Mouse (Mus musculus): ENCODE results near the gene Tbl1x.
A peak's percentile ranks its signal among the peaks of the same experiment; 100 is the strongest.

Tbl1x gene

DNA sequence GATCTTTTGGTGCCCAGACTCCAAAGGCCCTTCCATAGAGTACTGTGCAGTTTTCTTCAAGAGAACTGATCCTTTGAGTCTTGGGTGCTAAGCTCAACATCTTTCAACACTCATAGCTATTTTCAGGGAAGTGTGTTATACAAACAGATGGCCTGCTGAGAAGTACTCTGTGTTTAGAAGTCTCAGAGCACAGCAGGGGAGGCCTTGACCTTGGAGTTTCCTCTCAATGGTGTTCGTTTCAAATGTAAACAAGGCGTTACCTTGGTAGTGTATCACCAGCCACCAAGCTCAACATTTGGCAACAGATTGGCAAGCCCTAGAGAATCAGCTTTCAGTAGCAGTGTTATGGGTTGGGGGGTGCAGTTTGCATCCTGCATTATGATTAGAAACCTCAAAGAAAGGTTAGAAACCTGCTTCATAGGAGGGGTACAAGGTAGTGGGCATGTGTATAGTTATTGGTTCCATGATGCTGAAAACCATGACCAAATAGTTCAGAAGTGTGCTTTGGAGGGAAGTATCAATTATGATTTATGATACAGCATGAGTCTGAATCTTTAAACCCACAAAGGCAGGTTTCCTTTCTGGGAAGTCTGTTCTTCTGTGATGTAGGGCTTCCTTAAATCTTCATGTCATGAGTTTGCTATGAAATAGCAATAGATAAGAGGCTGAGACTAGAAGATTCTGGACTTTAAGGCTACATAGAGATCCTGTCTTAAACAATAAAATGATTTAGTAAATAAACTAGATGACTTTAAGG, 98.3 kb downstream of the Tbl1x start:
- DNase-seq (ENCODE audit: low read depth, low spot score) = peak; percentile 5

DNA sequence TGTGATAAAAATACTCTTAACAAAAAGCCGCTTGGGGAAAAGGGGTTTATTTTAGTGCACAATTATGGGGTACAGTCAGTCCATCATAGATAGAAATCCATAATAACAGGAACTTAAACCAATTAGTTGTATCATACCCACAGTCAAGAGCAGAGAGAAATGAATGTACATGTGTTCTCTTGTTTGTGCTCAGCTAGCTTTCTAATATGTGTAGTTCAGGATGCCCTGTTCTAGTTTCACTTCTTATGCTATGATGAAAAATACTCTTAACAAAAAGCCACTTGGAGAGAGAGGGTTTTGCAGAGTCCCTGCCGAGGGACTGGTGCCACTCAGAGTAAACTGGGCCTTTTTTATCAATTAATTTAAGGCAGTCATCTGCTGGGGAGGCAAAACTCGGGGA, 101.1 kb downstream of the Tbl1x start:
- DNase-seq (ENCODE audit: low read depth, low spot score) = no peak

DNA sequence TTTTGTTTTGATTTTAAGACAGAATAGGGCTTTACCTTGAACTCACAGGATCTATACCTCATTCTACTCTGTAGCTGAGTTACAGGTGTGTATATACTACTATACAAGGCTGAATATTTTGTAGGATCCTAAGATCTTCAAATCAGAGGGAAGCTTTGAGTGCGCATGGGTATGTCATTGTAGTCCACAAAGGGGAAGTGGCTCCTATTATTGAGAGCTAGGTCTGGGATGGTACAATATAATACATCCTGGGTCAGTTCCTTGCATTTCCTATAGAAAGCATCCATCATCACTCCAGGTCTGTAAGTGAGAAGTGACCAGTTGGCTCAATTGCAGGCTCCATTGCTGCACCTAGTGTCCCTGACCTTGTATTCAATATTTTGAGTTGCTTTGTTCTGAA, 102.2 kb downstream of the Tbl1x start:
- no peak for DNase-seq (ENCODE audit: low read depth, low spot score)

DNA sequence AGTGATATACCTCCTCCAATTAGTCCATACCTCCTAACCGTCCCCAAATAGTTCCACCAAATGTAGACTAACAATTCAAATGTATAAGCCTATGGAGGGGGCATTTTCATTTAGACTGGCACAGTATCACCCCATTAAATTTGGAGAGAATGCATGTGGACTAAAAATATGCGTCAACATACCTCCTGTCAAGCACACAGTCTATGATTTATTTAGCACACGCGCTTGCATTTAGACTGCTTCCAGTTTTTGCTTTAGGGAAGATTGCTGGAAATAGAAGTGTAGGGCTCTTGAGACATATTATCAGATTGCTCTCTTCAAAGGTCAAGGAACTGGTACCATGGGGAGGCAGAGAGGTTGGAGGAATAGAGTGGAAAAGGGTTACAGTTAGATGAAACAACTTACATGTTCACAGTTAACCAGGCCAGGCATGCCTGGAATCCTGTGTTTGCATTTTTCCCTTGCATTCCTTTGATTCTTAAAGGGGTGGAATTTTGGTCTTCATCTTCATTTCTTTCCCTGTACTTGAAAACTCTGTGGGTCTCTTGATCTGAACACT, 105.0 kb downstream of the Tbl1x start:
- DNase-seq (ENCODE audit: low read depth, low spot score) = no peak

DNA sequence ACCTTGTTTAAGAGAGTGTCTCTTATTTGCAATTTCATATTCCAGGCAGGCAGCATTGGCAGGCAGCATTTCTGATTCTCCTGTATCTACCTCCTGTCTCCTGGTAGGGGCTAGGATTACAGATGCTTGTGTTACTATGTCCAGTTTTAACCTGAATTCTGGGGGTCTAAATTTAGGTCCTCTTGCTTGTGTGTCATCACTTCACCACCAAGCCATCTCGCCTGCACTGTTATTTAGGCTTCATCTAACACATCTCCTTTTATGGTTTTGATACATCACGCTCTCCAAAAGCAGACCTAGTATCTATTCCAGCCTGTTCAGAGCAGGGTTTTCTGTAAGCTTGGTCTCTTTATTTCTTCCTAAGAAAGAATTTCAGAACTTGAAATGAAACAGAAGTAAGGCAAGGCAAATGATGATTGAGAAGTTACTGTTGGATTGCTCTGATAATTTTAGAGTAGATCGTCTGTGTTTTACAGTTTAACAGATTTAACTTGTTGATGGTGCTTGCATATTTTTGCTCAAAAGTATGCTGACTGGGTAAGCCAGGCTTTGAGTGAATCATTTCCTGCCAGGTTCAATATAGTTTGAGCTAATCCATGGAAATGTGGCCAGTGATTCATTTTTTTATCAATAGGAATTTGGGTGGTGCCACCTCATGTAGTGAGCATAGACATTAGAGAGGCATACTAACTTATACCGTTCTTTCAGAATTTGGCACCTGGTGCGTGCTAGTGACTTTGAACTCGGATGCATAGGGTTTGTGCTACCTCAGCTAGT, 106.7 kb downstream of the Tbl1x start:
- DNase-seq (ENCODE audit: low read depth, low spot score) = no peak

DNA sequence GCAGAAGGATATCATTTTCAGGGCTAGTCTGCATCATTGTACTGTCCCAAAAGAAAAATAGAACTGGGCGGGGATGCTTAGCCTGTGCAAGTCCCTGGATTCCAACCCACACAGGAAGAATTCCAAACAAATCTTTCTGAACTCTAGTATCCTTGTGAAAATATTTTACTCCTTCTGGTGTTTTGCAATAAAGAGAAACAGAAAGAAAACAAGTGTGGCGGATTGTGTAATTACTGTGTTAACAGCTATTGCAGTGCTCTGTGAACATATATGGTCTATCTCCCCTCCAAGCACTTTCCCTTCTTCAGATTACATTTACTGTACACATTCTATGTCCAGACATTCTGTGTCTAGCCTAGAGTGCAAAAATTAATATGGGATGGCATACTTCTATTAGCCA, 119.6 kb downstream of the Tbl1x start:
- DNase-seq (ENCODE audit: low read depth, low spot score) = no peak

DNA sequence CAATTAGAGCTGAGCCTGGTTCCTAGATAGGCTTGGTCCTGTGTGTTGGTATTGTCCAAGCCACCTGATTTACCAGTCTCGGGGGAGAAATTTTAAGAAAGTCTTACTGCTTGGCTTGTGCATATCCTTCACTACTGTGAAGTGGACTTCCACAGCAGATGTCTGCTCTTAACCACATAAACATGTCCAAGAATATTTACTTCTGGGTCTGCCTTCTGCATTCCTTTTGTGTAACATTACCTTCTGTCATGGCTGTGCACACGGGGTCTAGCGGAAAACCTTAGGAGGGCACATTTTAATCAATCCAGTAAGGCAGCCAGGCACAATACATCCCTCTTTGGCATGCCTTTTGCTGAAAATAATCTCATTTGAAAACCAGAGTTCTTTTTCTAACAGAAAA, 125.7 kb downstream of the Tbl1x start:
- DNase-seq (ENCODE audit: low read depth, low spot score) = no peak

DNA sequence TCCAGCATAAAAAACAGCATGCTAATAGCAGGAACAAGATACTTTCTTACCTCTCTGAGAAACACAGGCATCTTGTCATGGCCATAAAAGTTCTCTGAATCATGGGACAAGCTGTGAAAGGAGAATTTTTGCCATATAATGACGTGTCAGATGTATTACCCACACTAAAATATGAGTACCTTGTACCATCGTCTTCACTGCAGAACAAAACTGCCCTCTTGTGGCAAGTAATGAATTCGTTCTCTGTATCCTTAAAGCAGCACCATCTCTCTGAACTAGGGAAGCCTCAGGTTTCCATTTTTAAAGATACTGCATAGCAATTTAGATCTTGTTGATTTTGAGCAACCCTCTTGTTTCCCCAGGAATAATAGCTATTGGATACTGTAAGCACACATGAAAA, 127.3 kb downstream of the Tbl1x start:
- DNase-seq (ENCODE audit: low read depth, low spot score) = no peak

DNA sequence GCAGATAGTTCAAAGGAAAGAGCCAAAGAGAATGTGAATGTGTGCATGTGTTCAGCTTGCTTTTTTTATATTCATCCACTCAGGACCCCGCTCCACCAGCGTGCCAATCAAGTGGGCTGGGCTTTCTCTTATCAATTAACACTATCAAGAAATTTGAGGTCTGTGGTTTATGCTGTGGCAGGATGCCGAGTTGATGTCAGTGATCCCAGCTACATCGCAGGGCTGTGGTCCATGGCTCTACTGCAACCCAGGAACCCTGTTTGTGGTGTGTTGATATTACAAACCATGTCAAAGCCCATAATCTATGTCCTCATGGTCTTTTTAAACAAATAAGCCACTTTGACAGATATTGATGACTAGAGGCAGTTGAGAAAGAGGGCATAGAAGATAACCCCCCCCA, 129.5 kb downstream of the Tbl1x start:
- DNase-seq (ENCODE audit: low read depth, low spot score) = no peak

DNA sequence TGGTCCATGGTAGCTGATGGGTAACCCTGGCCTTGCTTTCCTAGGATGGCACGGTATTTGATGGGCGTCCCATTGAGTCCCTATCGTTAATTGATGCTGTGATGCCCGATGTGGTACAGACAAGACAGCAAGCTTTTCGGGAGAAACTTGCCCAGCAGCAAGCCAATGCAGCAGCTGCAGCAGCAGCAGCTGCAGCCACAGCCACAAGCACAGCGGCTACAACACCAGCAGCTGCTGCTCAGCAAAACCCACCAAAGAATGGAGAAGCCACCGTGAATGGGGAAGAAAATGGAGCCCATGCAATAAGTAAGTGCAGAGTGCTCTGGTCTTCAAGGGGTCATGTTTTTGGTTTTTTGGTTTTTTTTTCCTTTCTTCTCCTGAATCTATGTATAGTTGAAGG, 135.4 kb downstream of the Tbl1x start:
- DNase-seq (ENCODE audit: low read depth, low spot score) = no peak

DNA sequence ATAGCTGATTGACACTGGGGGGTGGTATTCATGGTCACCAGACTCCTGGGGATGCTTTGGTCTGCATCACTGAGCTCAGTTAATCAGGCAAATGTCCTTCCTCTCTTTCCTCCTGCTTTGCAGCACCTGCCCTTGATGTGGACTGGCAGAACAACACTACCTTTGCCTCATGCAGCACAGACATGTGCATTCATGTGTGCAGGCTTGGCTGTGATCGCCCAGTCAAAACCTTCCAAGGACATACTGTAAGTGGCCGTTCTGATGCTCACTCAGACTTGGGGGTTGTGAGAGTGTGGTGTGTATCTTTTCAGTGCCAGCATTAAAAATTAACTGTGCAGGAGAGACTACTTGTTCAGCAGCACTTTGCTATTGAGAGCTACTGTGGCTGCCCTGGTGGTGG, 139.4 kb downstream of the Tbl1x start:
- DNase-seq (ENCODE audit: low read depth, low spot score) = no peak

DNA sequence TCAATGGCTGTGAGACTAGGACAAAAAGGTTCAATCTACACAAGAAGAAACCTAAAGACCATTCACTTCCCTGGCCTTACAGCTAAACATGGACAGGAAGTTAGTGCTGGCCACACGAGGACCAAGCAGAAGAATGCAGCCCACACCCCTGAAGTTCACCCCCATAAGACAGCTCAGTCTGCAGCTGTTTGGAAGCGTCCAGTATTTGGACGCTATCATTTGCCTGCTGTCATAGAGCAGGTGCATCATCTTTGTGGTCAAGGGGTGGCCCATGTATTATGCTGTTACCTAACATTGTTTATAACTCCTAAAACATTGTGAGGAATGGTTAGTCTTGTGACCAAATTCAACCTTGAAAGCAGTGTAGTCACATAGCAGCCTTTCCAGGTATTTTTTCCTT, 151.2 kb downstream of the Tbl1x start:
- DNase-seq (ENCODE audit: low read depth, low spot score) = no peak

DNA sequence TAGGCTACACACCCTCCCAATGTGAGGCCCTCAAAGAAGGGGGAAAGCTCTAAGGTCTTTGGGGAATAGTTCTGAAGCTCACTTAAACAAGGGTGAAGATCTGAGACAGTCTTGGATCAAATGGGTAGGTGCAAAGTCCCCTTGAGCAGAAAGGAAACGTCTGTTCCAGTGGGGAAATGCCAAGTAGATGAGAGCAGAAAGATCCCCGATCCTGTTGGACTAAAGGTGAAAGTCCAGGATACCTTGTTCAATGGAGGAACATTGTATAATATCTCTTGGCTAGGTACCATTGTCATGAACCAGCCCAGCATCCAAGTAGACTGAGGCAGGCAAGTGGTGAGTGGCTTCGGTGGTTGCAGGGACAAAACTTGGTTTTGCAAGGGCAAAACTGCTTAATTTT, 152.5 kb downstream of the Tbl1x start:
- DNase-seq (ENCODE audit: low read depth, low spot score) = no peak

DNA sequence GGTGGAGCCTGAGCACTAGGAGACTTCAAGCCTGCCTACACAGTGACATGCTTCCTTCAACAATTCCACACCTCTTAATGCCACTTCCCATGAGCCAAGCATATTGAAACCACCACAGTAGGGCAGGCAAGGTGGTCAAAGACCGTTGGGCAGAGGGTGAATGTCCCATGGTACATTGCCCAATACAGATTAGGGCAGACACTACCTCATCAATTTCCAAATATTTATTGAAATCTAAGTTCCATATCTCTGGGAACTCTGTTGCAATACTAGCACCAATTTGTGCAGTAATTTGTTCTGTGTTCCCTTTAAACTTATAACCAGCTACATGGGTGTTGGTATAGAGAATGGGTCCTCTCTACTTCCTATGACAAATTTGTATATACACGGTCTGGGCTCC, 154.2 kb downstream of the Tbl1x start:
- DNase-seq (ENCODE audit: low read depth, low spot score) = no peak

DNA sequence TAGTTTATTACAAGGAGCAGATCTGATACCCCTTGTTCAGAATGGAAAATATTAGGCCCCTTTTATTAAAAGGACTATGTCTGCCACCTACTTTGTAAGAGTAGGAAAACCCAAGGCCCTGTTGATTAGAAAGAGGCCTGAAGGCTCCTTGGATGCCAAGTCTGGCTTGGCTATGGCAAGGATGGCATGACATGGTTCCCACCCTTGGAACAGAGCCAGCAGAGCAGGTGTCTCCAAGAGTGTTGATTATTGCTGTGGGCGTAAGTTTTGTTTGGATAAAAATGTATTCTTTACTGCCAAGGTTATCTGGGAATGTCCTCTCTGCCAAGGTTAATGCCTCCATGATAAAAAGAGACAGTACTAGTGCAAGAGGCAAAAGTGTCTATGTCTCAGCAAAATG, 156.1 kb downstream of the Tbl1x start:
- no peak for DNase-seq (ENCODE audit: low read depth, low spot score)

DNA sequence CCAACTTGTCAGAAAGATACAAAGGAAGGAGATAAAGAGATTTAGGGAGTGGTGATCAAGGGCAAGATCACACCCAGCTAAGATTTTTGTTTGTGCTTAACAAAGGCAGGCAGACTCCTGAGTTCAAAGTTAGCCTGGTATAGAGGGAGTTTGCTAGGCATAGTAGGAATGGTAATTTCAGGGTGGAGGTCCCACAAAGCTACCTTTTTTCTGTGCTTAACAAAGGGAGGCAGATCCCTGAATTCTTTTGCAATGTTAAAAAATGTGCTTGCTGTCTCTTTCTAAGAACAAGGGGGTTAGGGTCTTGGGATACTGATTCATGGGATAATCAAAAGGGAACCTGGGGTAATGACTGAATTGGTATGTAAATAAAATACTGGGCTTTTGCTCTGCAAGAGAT, 156.6 kb downstream of the Tbl1x start:
- peak; percentile 24 for DNase-seq (ENCODE audit: low read depth, low spot score)

DNA sequence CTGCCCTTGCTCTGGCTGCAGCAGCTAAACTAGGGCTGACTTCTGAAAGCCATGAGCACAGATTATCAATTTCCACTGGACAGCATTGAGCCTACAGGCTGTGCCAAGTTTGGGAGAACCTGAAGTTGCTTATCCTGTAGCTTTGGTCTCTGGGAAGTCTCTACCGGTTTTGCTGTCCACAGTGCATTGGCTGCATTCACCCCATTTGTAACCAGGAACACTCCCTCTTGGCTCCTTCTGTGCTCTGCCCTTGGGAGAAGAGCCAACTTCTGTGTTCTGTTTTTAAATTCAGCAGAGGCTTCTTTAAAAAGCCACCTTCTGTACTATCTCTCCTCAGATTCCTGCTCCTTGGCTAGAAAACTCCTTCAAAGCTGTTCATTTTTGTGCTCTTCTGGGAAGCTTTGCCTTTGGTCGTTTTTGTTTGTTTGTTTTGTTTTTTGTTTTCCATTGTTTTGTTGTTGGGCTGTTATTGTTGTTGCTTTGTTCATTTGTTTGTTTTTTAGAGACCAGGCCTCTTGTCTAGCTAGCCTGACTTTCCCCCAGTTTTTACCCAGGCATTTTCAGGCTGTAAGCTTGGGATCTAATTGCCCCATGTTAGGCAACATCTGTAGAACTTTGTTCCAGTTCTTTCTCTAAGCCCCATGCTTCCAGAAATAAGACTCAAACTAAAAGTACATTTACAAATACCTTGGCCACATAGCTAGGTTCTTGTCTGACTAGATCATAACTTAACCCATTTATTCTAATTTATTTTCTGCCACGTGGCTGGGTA, 159.2 kb downstream of the Tbl1x start:
- DNase-seq (ENCODE audit: low read depth, low spot score) = no peak

Measured in WW6 (cell line).